Mouse (Mus musculus) thymus, adult 2 months (tissue): ENCODE results near the gene Cd200. TPM values are rescaled to one million over a fixed set of nuclear protein-coding genes. Genes with fewer than 3 reads are reported as not detected.
"Not testable (repeated sequence)": the region's sequence is repeated elsewhere in the genome, so short reads cannot be mapped to it uniquely, and the experiment has no call there.

Experiments
- DNase-seq: peaks from one replicate; pipeline ENCODE4 v3.0.0; 2021
- H3K27ac ChIP-seq: fragments of 200-500 bp; 2 replicates; pipeline ENCODE4 v1.5.1; 2012; ENCODE audit warnings: low read length, control low read depth; ENCODE audit not compliant: control insufficient read depth, insufficient read depth
- H3K27me3 ChIP-seq: fragments of 200-500 bp; 2 replicates; pipeline ENCODE4 v1.6.1; 2012; ENCODE audit warnings: mild to moderate bottlenecking, low read length, moderate library complexity, mixed read lengths; ENCODE audit not compliant: control insufficient read depth, insufficient read depth
- H3K36me3 ChIP-seq: fragments of 200-500 bp; 2 replicates; pipeline ENCODE4 v1.6.1; 2012; ENCODE audit warnings: mild to moderate bottlenecking, low read length, moderate library complexity; ENCODE audit not compliant: control insufficient read depth, insufficient read depth
- H3K4me1 ChIP-seq: fragments of 200-500 bp; replicated peaks from 2 replicates; pipeline ENCODE4 v1.6.1; 2012; ENCODE audit warnings: low read length; ENCODE audit not compliant: control insufficient read depth, insufficient read depth
- H3K4me3 ChIP-seq: fragments of 200-500 bp; 2 replicates; pipeline ENCODE4 v1.5.1; 2012; ENCODE audit warnings: mild to moderate bottlenecking, low read length, control low read depth, moderate library complexity; ENCODE audit not compliant: control insufficient read depth, insufficient read depth
- CTCF ChIP-seq: fragments of 200-500 bp; IDR thresholded peaks from 2 replicates; pipeline ENCODE4 v1.5.1; 2012; ENCODE audit warnings: mild to moderate bottlenecking, control low read depth, low read length, moderate library complexity, borderline replicate concordance; ENCODE audit not compliant: control insufficient read depth, poor library complexity, insufficient read depth; ENCODE audit errors: extremely low read depth
- POLR2A ChIP-seq: fragments of 200-500 bp; IDR thresholded peaks from 2 replicates; pipeline ENCODE4 v1.6.1; 2012; ENCODE audit warnings: mild to moderate bottlenecking, low read length, control low read depth, moderate library complexity; ENCODE audit not compliant: control insufficient read depth, poor library complexity, insufficient read depth; ENCODE audit errors: extremely low read depth
- WGBS: fragments of 180-500 bp; shearing (Covaris S2); methylation state at CpG from one replicate; pipeline ENCODE4 v1.1.7; 2018; 5-methylcytosine and 5-hydroxymethylcytosine counted together
- polyA plus RNA-seq: library from polyadenylated mRNA; depleted of rRNA; stranded (reverse); fragments of >200 nt; gene quantifications from 2 replicates; pipeline ENCODE4 v1.2.3, GENCODE M21; 2012

The Cd200 gene
- polyA plus RNA-seq, 1 experiment, result 43.7 TPM

DNA sequence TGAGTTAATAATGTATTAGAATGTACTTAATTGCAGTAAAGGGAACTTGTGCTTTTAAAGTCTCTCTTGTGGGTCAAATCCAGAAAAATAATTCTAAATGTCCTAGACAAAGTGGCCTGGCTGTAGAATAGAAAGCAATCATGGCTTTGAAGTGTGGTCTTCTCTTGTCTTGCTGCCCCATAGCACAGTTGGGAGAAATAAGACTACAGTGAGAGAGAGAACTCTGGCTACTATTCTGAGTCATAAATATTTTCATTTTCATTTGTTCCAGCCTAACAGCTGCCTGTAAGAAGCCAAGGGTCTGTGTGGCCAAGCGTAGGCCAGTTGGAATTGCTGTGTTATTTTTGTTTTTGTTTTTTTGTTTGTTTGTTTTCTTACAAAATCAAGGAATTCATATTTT is 44.2 kb downstream of the Cd200 start:
- DNase-seq, result no peak
- TF ChIP-seq POLR2A, result no peak
- no peak for TF ChIP-seq CTCF
- H3K27ac ChIP-seq, result no peak overlapping the region
- no peaks in the 10 kb centered on the region for H3K27me3 ChIP-seq
- H3K36me3 ChIP-seq, result no peaks in the 10 kb centered on the region
- no peak overlapping the region for H3K4me3 ChIP-seq
- H3K4me1 ChIP-seq, result peaks cover 4% of the 10 kb centered on the region
- 94% methylated on average over 1 of the region's 1 CpGs for WGBS

DNA sequence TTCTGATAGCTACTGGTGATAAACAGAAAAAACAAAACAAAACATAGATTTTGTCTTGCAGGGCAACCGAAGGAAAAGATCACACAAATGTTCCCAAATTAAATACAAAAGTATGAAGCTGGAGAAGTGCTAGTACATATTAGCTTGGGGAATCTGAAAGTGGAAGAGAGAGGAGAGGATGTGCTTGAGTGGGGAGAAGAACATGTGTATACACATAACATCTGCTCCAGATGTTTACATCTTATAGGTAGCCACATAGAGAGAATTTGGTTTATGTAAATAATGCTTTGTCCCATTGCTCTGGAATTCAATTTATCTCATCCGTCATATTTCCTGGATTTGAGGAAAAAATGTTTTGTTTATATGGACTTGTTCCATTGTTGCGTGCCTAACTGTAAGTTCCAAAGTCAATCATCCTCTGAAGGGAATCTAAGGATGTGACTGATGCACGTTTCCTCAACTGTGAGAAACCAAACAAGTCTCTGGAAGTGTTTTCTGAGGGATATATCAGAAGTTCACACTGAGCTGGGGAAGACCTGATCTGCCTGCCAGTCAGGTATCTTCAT is 45.3 kb downstream of the Cd200 start:
- 90% methylated on average over 4 of the region's 4 CpGs for WGBS
- TF ChIP-seq CTCF (no peak), POLR2A (no peak)
- DNase-seq, result no peak
- H3K36me3 ChIP-seq, result no peaks in the 10 kb centered on the region
- no peak overlapping the region for H3K4me3 ChIP-seq
- no peaks in the 10 kb centered on the region for H3K27me3 ChIP-seq
- no peak overlapping the region for H3K27ac ChIP-seq
- peaks cover 4% of the 10 kb centered on the region for H3K4me1 ChIP-seq

DNA sequence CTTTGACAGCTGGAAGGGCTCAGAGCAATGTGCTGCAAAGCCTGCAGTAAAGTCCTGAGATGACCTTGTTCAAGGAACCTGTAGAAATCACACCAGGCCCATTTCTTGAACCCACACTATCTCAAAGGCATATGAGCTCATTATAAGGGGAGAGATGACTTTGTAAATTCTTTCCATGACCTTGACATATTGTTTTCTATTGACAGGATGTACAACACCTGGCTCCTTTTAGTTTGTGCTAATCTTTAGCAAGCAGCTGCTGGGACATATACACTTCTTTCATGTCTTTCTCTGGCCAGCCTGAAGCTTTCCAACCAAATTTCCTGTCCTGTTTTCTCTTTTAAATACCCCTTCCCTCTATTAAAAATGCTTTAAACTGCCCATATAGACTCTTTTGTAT is 47.4 kb downstream of the Cd200 start:
- no peaks in the 10 kb centered on the region for H3K27me3 ChIP-seq
- H3K27ac ChIP-seq, result no peak overlapping the region
- TF ChIP-seq POLR2A (no peak), CTCF (no peak)
- DNase-seq, result no peak
- no peaks in the 10 kb centered on the region for H3K36me3 ChIP-seq
- H3K4me3 ChIP-seq, result no peak overlapping the region
- peaks cover 4% of the 10 kb centered on the region for H3K4me1 ChIP-seq

DNA sequence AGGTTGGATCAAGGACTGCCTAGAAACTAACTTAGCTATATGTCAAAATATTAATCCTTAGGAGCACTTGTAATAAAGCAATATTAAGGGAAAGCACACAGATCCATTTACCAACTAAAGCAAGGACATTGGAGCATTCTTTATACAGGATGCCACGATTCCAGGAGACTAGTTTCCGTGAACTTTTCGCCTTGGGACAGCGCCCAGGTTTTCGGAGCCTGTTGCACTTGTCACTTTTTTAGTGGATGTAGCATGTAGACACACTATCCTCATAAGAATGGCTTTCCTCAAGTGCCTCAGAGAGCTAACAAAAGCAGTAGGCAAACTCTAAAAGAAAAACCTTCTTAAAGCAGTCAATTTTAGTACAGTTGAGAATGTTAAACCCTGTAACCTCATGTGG is 50.4 kb downstream of the Cd200 start:
- not testable (repeated sequence) for H3K4me1 ChIP-seq, H3K36me3 ChIP-seq, H3K27ac ChIP-seq, H3K27me3 ChIP-seq, DNase-seq, H3K4me3 ChIP-seq
- WGBS, result 97% methylated on average over 5 of the region's 5 CpGs

DNA sequence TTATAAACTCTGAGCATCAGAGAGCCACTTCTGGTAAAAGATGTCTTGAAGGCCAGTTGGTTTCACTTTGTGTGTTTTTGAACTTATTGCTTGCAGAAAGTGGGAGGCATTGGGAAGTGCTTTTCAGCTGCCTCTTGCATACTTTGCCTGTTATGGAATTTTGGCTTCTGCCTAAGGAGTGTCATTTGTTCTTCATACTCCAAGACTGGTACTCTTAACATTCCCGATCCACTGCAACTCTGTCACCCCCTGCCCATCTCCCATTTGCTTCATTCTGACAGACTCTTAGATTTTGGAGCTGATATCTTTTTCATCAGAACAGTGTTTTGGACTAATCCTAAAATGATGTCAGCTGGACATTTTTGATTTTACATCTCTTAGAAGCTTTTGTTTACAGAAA is 51.7 kb downstream of the Cd200 start:
- TF ChIP-seq POLR2A, result no peak
- TF ChIP-seq CTCF, result no peak
- 95% methylated on average over 1 of the region's 1 CpGs for WGBS
- H3K27me3 ChIP-seq, result no peaks in the 10 kb centered on the region
- no peaks in the 10 kb centered on the region for H3K36me3 ChIP-seq
- no peak for DNase-seq
- H3K4me3 ChIP-seq, result no peak overlapping the region
- H3K27ac ChIP-seq, result no peak overlapping the region
- H3K4me1 ChIP-seq, result peaks cover 4% of the 10 kb centered on the region

DNA sequence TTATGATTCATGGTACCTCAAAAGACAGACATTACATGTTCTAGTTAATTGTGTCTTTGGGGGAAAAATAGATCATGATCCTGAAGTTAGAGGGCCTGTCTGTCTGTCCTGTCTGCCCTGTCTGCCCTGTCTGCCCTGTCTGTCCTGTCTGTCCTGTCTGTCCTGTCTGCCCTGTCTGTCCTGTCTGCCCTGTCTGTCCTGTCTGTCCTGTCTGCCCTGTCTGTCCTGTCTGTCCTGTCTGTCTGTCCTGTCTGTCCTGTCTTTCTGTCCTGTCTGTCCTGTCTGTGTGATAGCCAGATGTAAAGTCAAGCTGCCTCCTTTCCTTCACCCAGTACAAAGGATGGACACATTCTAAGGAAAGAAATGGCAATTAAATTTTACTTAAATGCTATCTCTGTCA is 56.0 kb downstream of the Cd200 start:
- TF ChIP-seq POLR2A (no peak), CTCF (no peak)
- Histone ChIP-seq H3K27me3 (no peaks in the 10 kb centered on the region), H3K36me3 (no peaks in the 10 kb centered on the region), H3K4me3 (no peak overlapping the region), H3K4me1 (peaks cover 5% of the 10 kb centered on the region; the same call in 1 of the 2 replicates), H3K27ac (no peak overlapping the region)
- no peak for DNase-seq

DNA sequence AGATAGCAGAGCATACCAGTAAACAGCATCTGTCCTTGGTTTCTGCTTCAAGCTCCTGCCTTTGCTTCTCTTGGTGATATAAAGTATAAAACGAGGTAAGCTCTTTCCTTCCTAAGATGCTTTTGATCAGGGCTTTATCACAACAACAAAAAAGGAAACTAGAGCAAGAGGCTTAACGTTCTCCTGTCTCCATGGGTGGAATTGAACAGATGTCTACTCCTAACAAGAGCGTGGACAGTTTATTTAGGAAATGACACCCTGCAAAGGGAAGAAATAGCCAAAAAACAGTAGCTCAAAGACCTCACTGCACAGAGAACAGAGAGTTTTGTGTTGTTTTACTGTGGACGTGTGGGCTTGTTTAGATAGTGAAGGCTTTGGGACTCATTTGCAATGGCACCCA is 58.1 kb downstream of the Cd200 start:
- WGBS, result 44% methylated on average over 4 of the region's 4 CpGs

More for the DNA sequence above, 58.1 kb downstream of the Cd200 start:
- TF ChIP-seq POLR2A (no peak), CTCF (no peak)
- DNase-seq, result no peak
- no peaks in the 10 kb centered on the region for H3K36me3 ChIP-seq
- H3K27ac ChIP-seq, result no peak overlapping the region
- H3K4me3 ChIP-seq, result no peak overlapping the region
- H3K4me1 ChIP-seq, result peaks cover 5% of the 10 kb centered on the region; the same call in 1 of the 2 replicates
- no peaks in the 10 kb centered on the region for H3K27me3 ChIP-seq
